Mouse (Mus musculus) neural tube, embryonic 11.5 days (tissue): ENCODE data around the gene Inka1. TPM values are rescaled to one million over a fixed set of nuclear protein-coding genes. Genes with fewer than 3 reads are reported as not detected.

Source experiments
- ATAC-seq: fragments of 200-750 bp; cut with Nextera tagmentation; 2 replicates; pipeline ENCODE4 v1.8.0; 2017; ENCODE audit warnings: moderate number of reproducible peaks, mild to moderate bottlenecking, moderate TSS enrichment, moderate library complexity; ENCODE audit not compliant: insufficient read depth, low FRiP score, low TSS enrichment
- DNase-seq: peaks from one replicate; pipeline ENCODE4 v3.0.0-alpha.2; 2015; ENCODE audit warnings: low spot score
- H3K27ac ChIP-seq: fragments of 300-500 bp; sonication (generic); 2 replicates; pipeline ENCODE4 v1.5.1; 2014; ENCODE audit warnings: low read depth, mild to moderate bottlenecking, low read length
- H3K27me3 ChIP-seq: fragments of 300-500 bp; sonication (generic); 2 replicates; pipeline ENCODE4 v1.6.1; 2014; ENCODE audit warnings: mild to moderate bottlenecking, low read length, mixed read lengths; ENCODE audit not compliant: control insufficient read depth, insufficient read depth
- H3K36me3 ChIP-seq: fragments of 300-500 bp; sonication (generic); 2 replicates; pipeline ENCODE4 v1.6.1; 2014; ENCODE audit warnings: mild to moderate bottlenecking, low read length, moderate library complexity, mixed read lengths; ENCODE audit not compliant: control insufficient read depth, insufficient read depth
- H3K4me1 ChIP-seq: fragments of 300-500 bp; sonication (generic); 2 replicates; pipeline ENCODE4 v1.6.1; 2014; ENCODE audit warnings: low read length, mixed read lengths; ENCODE audit not compliant: control insufficient read depth, insufficient read depth
- H3K4me2 ChIP-seq: fragments of 300-500 bp; sonication (generic); 2 replicates; pipeline ENCODE4 v1.6.1; 2014; ENCODE audit warnings: low read depth, mild to moderate bottlenecking, moderate library complexity
- H3K4me3 ChIP-seq: fragments of 300-500 bp; sonication (generic); 2 replicates; pipeline ENCODE4 v1.5.1; 2014; ENCODE audit warnings: low read depth, low read length
- H3K9ac ChIP-seq: fragments of 300-500 bp; sonication (generic); 2 replicates; pipeline ENCODE4 v1.6.1; 2014; ENCODE audit warnings: mild to moderate bottlenecking, low read length
- H3K9me3 ChIP-seq: fragments of 300-500 bp; sonication (generic); 2 replicates; pipeline ENCODE4 v1.6.1; 2016; ENCODE audit warnings: low read length; ENCODE audit not compliant: control insufficient read depth
- WGBS: fragments of 180-500 bp; shearing (Covaris S2); extraction: QIAGEN DNeasy Blood & Tissue Kit; methylation state at CpG from one replicate; pipeline ENCODE4 v1.1.7; 2014; 5-methylcytosine and 5-hydroxymethylcytosine counted together
- polyA plus RNA-seq: library from polyadenylated mRNA; unstranded; fragments of >200 nt; fragmentation: Nextera tagmentation; extraction: Ambion mirVana; gene quantifications from 2 replicates; pipeline ENCODE4 v1.2.1, GENCODE M21; 2014

Inka1 gene
- polyA plus RNA-seq, 1 experiment from 2014 or later: 62.9 TPM

DNA sequence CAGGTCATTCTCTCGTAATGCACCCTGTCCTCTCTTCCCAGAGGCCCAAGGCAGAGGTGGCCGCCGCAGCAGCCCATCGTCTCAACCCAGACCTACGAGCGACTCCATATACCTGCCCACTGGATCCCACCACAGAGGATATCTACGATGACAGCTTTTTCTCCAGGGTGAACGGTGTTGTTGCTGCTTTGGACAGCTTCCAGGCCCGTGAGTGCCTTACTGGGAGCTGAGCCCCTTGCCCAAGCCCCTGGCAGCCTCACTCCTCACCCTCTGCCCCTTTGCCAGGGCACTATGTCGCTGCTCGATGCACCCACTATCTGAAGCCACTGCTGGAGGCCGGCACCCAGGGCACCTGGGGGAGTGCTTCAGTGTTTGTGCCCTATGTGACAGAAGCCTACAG, 6.9 kb downstream of the Inka1 start:
- no peaks in the 10 kb centered on the region for H3K27me3 ChIP-seq
- H3K4me2 ChIP-seq: no peak overlapping the region
- no peaks in the 10 kb centered on the region for H3K9me3 ChIP-seq
- DNase-seq: no peak
- ATAC-seq: no peak
- H3K4me3 ChIP-seq: no peak overlapping the region
- H3K36me3 ChIP-seq: no peaks in the 10 kb centered on the region; the same call in 1 of the 2 replicates
- no peak overlapping the region for H3K27ac ChIP-seq
- H3K9ac ChIP-seq: no peak overlapping the region
- peaks cover 7% of the 10 kb centered on the region for H3K4me1 ChIP-seq
- 91% methylated on average over 12 of the region's 12 CpGs for WGBS

DNA sequence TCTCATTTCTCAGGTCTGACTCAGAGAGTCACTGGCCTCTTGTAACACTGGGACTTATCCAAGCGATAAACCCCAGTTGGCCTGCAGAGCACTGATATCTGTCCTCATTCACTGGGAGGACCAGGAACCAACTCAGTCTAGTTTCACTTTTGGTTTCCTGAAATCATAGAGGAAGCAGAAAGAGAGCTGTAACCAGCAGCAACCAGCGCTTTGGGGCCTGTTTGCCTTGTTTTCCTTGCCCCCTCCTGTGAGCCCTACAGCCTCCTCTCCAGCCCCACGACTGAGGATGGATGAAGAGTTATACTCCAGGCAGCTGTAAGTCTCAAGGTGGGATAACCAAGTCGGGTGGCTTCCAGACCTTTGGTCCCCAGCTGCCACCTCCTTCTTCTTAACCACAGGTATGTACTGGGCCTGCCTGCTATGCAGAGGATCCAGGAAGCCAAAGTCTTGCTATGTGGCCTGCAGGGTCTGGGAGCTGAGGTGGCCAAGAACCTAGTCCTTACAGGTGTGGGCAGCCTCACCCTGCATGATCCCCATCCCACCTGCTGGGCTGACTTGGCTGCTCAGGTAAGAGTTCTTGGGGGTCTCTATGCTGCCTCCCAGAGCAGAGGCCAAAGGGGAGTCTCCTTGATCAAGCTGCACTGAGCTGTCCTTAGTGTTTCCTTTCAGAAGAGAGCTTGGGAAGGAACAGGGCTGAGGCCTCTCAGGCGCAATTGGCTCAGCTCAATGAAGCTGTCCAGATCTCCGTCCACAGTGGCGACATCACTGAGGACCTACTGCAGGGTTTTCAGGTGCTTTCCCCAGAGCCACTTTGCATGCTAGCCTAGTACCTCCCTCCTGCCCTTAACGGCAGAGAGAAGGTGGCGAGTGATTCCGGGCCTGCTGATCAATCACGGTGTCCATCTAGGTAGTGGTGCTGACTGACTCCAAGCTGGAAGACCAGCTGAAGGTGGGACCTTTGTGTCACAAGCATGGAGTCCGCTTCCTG, 10.0 kb downstream of the Inka1 start, which contains the start of gene Uba7:
TSS of gene Uba7 (plus strand) at position 107 of the 988 bp plus-strand sequence.
- H3K36me3 ChIP-seq: no peaks in the 10 kb centered on the region; the same call in 1 of the 2 replicates
- no peak within 1 kb of the TSS for H3K4me2 ChIP-seq
- no peaks in the 10 kb centered on the region for H3K4me1 ChIP-seq
- ATAC-seq (no peak), DNase-seq (no peak)
- WGBS: 74% methylated on average over 12 of the region's 12 CpGs
- H3K9ac ChIP-seq: no peak within 1 kb of the TSS
- H3K27me3 ChIP-seq: no peaks in the 10 kb centered on the region
- no peak within 1 kb of the TSS for H3K27ac ChIP-seq
- H3K4me3 ChIP-seq: no peak within 1 kb of the TSS
- H3K9me3 ChIP-seq: no peaks in the 10 kb centered on the region

DNA sequence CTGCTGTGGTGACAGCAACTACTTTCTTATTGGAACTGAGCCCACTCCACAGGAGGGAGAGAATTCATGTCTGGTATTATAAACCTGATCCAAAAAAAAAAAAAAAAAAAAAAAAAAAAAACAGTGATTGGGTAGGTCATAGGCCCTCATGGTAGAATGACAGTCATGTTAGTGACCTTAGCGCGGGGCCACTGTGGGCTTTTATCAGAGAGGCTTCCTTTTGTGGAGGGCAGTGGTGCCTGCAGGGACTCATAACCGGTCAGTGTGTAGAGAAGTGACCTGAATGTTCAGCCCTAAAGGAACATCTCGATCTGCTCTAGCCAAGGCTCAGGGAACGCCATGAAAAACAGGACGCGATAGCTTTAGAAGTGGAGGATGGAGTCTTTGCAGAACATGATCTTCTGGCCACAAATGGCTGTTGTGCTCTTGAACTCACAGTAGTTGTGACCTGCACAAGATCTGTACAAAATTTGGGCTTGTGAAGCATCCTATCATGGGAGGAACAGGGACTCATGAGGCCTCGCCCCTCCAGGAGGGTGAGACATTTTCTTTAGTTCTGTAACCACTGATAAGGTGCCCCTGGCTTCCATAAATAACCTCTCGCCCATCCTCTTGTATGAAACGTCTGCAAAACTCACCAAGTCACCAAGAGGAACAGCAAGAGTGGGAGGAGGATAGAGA, 11.0 kb downstream of the Inka1 start:
- Histone ChIP-seq H3K27ac (no peak overlapping the region), H3K4me1 (no peaks in the 10 kb centered on the region), H3K9ac (no peak overlapping the region), H3K4me2 (no peak overlapping the region), H3K36me3 (no peaks in the 10 kb centered on the region; the same call in 1 of the 2 replicates), H3K4me3 (no peak overlapping the region), H3K9me3 (no peaks in the 10 kb centered on the region), H3K27me3 (no peaks in the 10 kb centered on the region)
- WGBS: 84% methylated on average over 10 of the region's 10 CpGs
- ATAC-seq (no peak), DNase-seq (no peak)

DNA sequence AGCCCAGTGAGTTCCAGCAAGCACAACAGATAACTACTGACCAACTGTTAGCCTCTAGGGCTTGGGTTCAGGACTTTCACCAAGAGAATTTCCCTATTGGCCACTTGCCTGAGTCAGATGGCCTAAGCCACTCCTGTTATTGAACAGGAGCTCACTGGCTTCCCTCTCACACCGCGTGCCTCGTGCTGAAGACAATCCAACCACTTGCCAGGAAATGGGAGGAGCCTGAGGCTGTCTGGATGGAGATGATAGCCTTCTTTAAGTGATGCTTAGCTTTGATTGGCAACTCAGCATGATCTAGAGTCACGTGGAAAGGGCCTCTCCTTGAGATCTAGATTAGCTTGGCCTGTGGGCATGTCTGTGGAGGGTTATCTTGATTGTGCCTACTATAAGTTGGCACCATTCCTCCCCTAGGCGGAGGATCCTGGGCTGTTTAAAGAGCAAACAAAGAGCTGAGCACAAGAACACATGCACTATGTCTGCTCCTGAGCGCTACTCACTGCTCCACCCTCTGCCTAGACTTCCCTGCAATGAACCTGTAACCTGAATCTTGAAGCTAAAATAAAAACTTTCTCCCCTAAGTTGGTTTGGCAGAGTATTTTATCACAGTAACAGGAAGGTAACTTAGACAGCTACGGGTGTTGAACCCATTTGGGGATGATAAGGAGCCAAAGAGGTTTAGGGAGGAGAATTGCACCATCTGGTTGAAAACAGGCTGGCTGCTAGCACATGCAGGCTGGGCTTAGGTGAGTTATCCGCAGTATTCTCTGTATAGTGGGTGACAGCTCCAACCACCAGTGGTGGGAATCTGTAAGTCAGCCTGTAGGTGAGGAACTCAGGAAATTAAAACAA, 13.8 kb downstream of the Inka1 start:
- no peaks in the 10 kb centered on the region for H3K27me3 ChIP-seq
- no peaks in the 10 kb centered on the region; the same call in 1 of the 2 replicates for H3K36me3 ChIP-seq
- H3K27ac ChIP-seq: no peak overlapping the region
- H3K4me1 ChIP-seq: no peaks in the 10 kb centered on the region
- no peak overlapping the region for H3K4me2 ChIP-seq
- no peak overlapping the region for H3K9ac ChIP-seq
- ATAC-seq (no peak), DNase-seq (no peak)
- no peak overlapping the region for H3K4me3 ChIP-seq
- 83% methylated on average over 8 of the region's 8 CpGs for WGBS
- H3K9me3 ChIP-seq: no peaks in the 10 kb centered on the region

DNA sequence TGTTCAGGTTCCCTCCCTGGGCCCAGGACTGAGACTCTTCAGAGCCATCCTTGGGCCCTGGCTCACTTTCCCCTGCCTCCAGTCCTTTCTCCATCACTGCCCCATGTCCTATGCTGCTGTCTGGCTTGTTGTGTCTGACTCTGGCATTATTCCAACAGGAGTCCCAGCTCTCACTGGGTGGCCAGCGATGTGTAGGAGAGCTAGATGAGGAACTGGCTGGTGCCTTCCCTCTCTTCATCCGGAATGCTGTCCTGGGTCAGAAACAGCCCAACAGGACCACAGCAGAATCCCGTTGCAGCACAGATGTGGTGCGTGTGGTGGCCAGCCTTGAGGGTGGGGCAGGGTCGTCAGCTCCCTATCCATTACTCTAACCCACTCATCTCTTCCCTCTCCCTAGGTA, 15.4 kb downstream of the Inka1 start:
- Histone ChIP-seq H3K27ac (no peak overlapping the region), H3K4me2 (no peak overlapping the region), H3K4me3 (no peak overlapping the region), H3K36me3 (no peaks in the 10 kb centered on the region; the same call in none of the 2 replicates), H3K4me1 (no peaks in the 10 kb centered on the region), H3K27me3 (no peaks in the 10 kb centered on the region), H3K9me3 (no peaks in the 10 kb centered on the region), H3K9ac (no peak overlapping the region)
- ATAC-seq (no peak), DNase-seq (no peak)
- 85% methylated on average over 5 of the region's 5 CpGs for WGBS

DNA sequence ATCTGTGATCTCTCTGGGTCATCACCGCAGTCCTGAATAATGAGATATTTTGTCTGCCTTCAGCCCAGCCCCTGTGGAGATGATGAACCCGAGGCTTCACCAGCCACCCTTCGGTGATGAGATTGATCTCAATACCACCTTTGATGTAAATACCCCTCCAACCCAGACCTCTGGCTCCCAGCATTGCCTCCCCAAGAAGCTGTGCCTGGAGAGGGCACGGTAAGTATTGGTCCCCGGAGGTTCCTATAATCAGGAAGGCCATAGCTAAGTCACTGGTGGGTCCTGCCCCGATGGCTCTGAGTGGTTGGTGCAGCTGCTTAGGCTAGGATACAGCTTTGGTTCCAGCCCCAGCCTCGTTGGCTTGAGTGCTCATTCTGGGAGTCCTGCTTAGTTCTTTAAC, 17.1 kb downstream of the Inka1 start:
- no peak overlapping the region for H3K27ac ChIP-seq
- H3K4me2 ChIP-seq: no peak overlapping the region
- WGBS: 92% methylated on average over 7 of the region's 7 CpGs
- DNase-seq (no peak), ATAC-seq (no peak)
- H3K9ac ChIP-seq: no peak overlapping the region
- H3K4me1 ChIP-seq: no peaks in the 10 kb centered on the region
- H3K4me3 ChIP-seq: no peak overlapping the region
- no peaks in the 10 kb centered on the region; the same call in none of the 2 replicates for H3K36me3 ChIP-seq
- H3K27me3 ChIP-seq: no peaks in the 10 kb centered on the region
- no peaks in the 10 kb centered on the region for H3K9me3 ChIP-seq

DNA sequence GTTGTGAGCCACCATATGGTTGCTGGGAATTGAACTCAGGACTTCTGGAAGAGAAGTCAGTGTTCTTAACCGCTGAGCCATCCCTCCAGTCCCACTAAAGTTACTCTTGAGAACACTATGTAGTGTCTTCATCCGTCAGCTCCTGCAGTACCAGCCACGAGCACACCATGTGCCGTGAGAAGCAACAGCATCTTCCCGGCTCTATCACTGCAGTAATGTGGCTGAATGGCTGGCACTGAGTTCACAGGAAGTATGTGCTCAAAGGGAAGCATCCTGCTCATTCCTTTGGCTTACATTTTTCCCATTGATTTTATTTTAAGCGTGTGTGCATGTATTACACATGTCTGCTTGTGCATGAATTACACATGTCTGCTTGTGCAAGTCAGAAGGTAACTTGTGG, 18.2 kb downstream of the Inka1 start:
- WGBS: 91% methylated on average over 6 of the region's 6 CpGs
- no peaks in the 10 kb centered on the region; the same call in none of the 2 replicates for H3K36me3 ChIP-seq
- ATAC-seq (no peak), DNase-seq (no peak)
- H3K4me3 ChIP-seq: no peak overlapping the region
- H3K27ac ChIP-seq: no peak overlapping the region
- H3K4me2 ChIP-seq: no peak overlapping the region
- H3K9ac ChIP-seq: no peak overlapping the region
- no peaks in the 10 kb centered on the region for H3K27me3 ChIP-seq
- H3K9me3 ChIP-seq: no peaks in the 10 kb centered on the region
- H3K4me1 ChIP-seq: no peaks in the 10 kb centered on the region

DNA sequence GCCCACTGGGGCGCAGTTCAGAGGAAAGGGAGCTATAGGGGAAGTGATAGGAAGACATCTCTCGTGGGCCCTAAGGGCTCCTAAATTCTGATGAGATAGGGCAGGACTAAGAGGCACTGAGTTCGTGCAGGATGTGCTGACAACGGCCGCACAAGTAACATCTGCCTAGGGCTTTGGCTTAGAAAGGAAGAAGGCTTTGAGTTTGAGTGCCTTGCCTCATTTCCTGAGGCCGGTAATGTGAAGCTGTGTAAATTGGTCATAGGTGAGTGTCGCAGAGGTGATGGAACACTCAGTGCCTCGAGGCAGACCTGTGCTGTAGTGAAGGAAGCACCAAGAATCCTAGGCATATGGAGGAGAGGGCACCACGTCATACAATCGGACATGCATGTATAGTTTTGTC, 19.0 kb downstream of the Inka1 start:
- no peaks in the 10 kb centered on the region for H3K4me1 ChIP-seq
- H3K9me3 ChIP-seq: no peaks in the 10 kb centered on the region
- H3K9ac ChIP-seq: no peak overlapping the region
- ATAC-seq (no peak), DNase-seq (no peak)
- no peak overlapping the region for H3K4me3 ChIP-seq
- no peak overlapping the region for H3K4me2 ChIP-seq
- H3K27ac ChIP-seq: no peak overlapping the region
- 89% methylated on average over 10 of the region's 10 CpGs for WGBS
- no peaks in the 10 kb centered on the region for H3K27me3 ChIP-seq
- H3K36me3 ChIP-seq: no peaks in the 10 kb centered on the region; the same call in none of the 2 replicates
